Mouse (Mus musculus): ENCODE measurements around the gene Ubash3b. TPM values are rescaled to one million over a fixed set of nuclear protein-coding genes. Genes with fewer than 3 reads are reported as not detected.

Gene Ubash3b
- polyA plus RNA-seq, 1 experiment from 2014 or later = 10.5 TPM

- no peaks in the 10 kb centered on the region for H3K9me3 ChIP-seq (ENCODE audit: control insufficient read depth, low read length)
- WGBS = 61% methylated on average over 6 of the region's 6 CpGs
- H3K27me3 ChIP-seq (replicated peaks; ENCODE audit: control insufficient read depth, insufficient read depth, low read length) = no peaks in the 10 kb centered on the region
- H3K27ac ChIP-seq (replicated peaks; ENCODE audit: low read depth, low read length) = peak overlapping the region; percentile 4; the same call in 1 of the 2 replicates
- H3K4me2 ChIP-seq (ENCODE audit: low read depth, low read length) = no peak overlapping the region
- no peak overlapping the region for H3K4me3 ChIP-seq (ENCODE audit: low read depth, low read length)
- no peaks in the 10 kb centered on the region for H3K36me3 ChIP-seq (ENCODE audit: control insufficient read depth, insufficient read depth, low read length)
- ATAC-seq (ENCODE audit: low read depth) (no peak), DNase-seq (ENCODE audit: low spot score) (no peak)
- H3K4me1 ChIP-seq (ENCODE audit: control insufficient read depth, insufficient read depth, low read length) = peaks cover 22% of the 10 kb centered on the region; the same call in 1 of the 2 replicates
- H3K9ac ChIP-seq (ENCODE audit: low read depth, low read length) = no peak overlapping the region
These were observed 39.7 kb downstream of the Ubash3b start for GRCm38 (mm10) chr9:41121701-41122354.

GRCm38 (mm10) chr9:41119958-41120357, 41.5 kb downstream of the Ubash3b start:
- WGBS = 73% methylated on average over 6 of the region's 6 CpGs
- Histone ChIP-seq H3K36me3 (ENCODE audit: control insufficient read depth, insufficient read depth, low read length) (no peaks in the 10 kb centered on the region), H3K27me3 (replicated peaks; ENCODE audit: control insufficient read depth, insufficient read depth, low read length) (no peaks in the 10 kb centered on the region), H3K4me2 (ENCODE audit: low read depth, low read length) (no peak overlapping the region), H3K4me1 (ENCODE audit: control insufficient read depth, insufficient read depth, low read length) (peaks cover 22% of the 10 kb centered on the region; the same call in 1 of the 2 replicates), H3K27ac (replicated peaks; ENCODE audit: low read depth, low read length) (no peak overlapping the region), H3K9me3 (ENCODE audit: control insufficient read depth, low read length) (no peaks in the 10 kb centered on the region), H3K9ac (ENCODE audit: low read depth, low read length) (no peak overlapping the region), H3K4me3 (ENCODE audit: low read depth, low read length) (no peak overlapping the region)
- ATAC-seq (ENCODE audit: low read depth) (no peak), DNase-seq (ENCODE audit: low spot score) (no peak)

GRCm38 (mm10) chr9:41118065-41118464, 43.4 kb downstream of the Ubash3b start:
- H3K9ac ChIP-seq (ENCODE audit: low read depth, low read length) = no peak overlapping the region
- peaks cover 18% of the 10 kb centered on the region; the same call in 1 of the 2 replicates for H3K4me1 ChIP-seq (ENCODE audit: control insufficient read depth, insufficient read depth, low read length)
- ATAC-seq (ENCODE audit: low read depth) (0 out of 2 replicates have a peak, but pooled peaks have one; percentile 30), DNase-seq (ENCODE audit: low spot score) (peak; percentile 26)
- 50% methylated on average over 7 of the region's 7 CpGs for WGBS
- no peaks in the 10 kb centered on the region for H3K27me3 ChIP-seq (replicated peaks; ENCODE audit: control insufficient read depth, insufficient read depth, low read length)
- H3K36me3 ChIP-seq (ENCODE audit: control insufficient read depth, insufficient read depth, low read length) = no peaks in the 10 kb centered on the region
- H3K27ac ChIP-seq (replicated peaks; ENCODE audit: low read depth, low read length) = no peak overlapping the region
- no peak overlapping the region for H3K4me3 ChIP-seq (ENCODE audit: low read depth, low read length)
- no peak overlapping the region for H3K4me2 ChIP-seq (ENCODE audit: low read depth, low read length)
- H3K9me3 ChIP-seq (ENCODE audit: control insufficient read depth, low read length) = no peaks in the 10 kb centered on the region

- no peak overlapping the region for H3K4me2 ChIP-seq (ENCODE audit: low read depth, low read length)
- no peak overlapping the region for H3K4me3 ChIP-seq (ENCODE audit: low read depth, low read length)
- peaks cover 7% of the 10 kb centered on the region; the same call in 1 of the 2 replicates for H3K4me1 ChIP-seq (ENCODE audit: control insufficient read depth, insufficient read depth, low read length)
- no peaks in the 10 kb centered on the region for H3K36me3 ChIP-seq (ENCODE audit: control insufficient read depth, insufficient read depth, low read length)
- H3K9me3 ChIP-seq (ENCODE audit: control insufficient read depth, low read length) = no peaks in the 10 kb centered on the region
- H3K27me3 ChIP-seq (replicated peaks; ENCODE audit: control insufficient read depth, insufficient read depth, low read length) = no peaks in the 10 kb centered on the region
- H3K27ac ChIP-seq (replicated peaks; ENCODE audit: low read depth, low read length) = no peak overlapping the region
- H3K9ac ChIP-seq (ENCODE audit: low read depth, low read length) = no peak overlapping the region
- 79% methylated on average over 12 of the region's 12 CpGs for WGBS
- DNase-seq (ENCODE audit: low spot score) = no peak
- no peak for ATAC-seq (ENCODE audit: low read depth)
These were observed 45.4 kb downstream of the Ubash3b start for GRCm38 (mm10) chr9:41116126-41116525.

- Histone ChIP-seq H3K4me2 (ENCODE audit: low read depth, low read length) (no peak overlapping the region), H3K9ac (ENCODE audit: low read depth, low read length) (no peak overlapping the region)
These were observed 47.1 kb downstream of the Ubash3b start for GRCm38 (mm10) chr9:41114367-41114766.

GRCm38 (mm10) chr9:41109749-41110148, 51.7 kb downstream of the Ubash3b start:
- ATAC-seq (ENCODE audit: low read depth) (no peak), DNase-seq (ENCODE audit: low spot score) (no peak)
- Histone ChIP-seq H3K9ac (ENCODE audit: low read depth, low read length) (no peak overlapping the region), H3K27me3 (replicated peaks; ENCODE audit: control insufficient read depth, insufficient read depth, low read length) (no peaks in the 10 kb centered on the region), H3K36me3 (ENCODE audit: control insufficient read depth, insufficient read depth, low read length) (no peaks in the 10 kb centered on the region), H3K27ac (replicated peaks; ENCODE audit: low read depth, low read length) (no peak overlapping the region), H3K9me3 (ENCODE audit: control insufficient read depth, low read length) (no peaks in the 10 kb centered on the region), H3K4me2 (ENCODE audit: low read depth, low read length) (no peak overlapping the region), H3K4me3 (ENCODE audit: low read depth, low read length) (no peak overlapping the region), H3K4me1 (ENCODE audit: control insufficient read depth, insufficient read depth, low read length) (peaks cover 22% of the 10 kb centered on the region)
- 86% methylated on average over 7 of the region's 7 CpGs for WGBS

More at GRCm38 (mm10) chr9:41114367-41114766, 47.1 kb downstream of the Ubash3b start:
- H3K27ac ChIP-seq (replicated peaks; ENCODE audit: low read depth, low read length) = no peak overlapping the region
- ATAC-seq (ENCODE audit: low read depth) (no peak), DNase-seq (ENCODE audit: low spot score) (no peak)
- H3K4me3 ChIP-seq (ENCODE audit: low read depth, low read length) = no peak overlapping the region
- WGBS = 92% methylated on average over 9 of the region's 9 CpGs
- H3K36me3 ChIP-seq (ENCODE audit: control insufficient read depth, insufficient read depth, low read length) = no peaks in the 10 kb centered on the region
- H3K9me3 ChIP-seq (ENCODE audit: control insufficient read depth, low read length) = no peaks in the 10 kb centered on the region
- peaks cover 7% of the 10 kb centered on the region; the same call in 1 of the 2 replicates for H3K4me1 ChIP-seq (ENCODE audit: control insufficient read depth, insufficient read depth, low read length)
- no peaks in the 10 kb centered on the region for H3K27me3 ChIP-seq (replicated peaks; ENCODE audit: control insufficient read depth, insufficient read depth, low read length)

GRCm38 (mm10) chr9:41108324-41109180, 52.9 kb downstream of the Ubash3b start:
- no peak overlapping the region for H3K4me2 ChIP-seq (ENCODE audit: low read depth, low read length)
- H3K9me3 ChIP-seq (ENCODE audit: control insufficient read depth, low read length) = no peaks in the 10 kb centered on the region
- DNase-seq (ENCODE audit: low spot score) (peak; percentile 90), ATAC-seq (ENCODE audit: low read depth) (peak; percentile 68; the same call in 1 of the 2 replicates)
- no peak overlapping the region for H3K4me3 ChIP-seq (ENCODE audit: low read depth, low read length)
- WGBS = 48% methylated on average over 14 of the region's 14 CpGs
- H3K9ac ChIP-seq (ENCODE audit: low read depth, low read length) = no peak overlapping the region
- H3K27ac ChIP-seq (replicated peaks; ENCODE audit: low read depth, low read length) = no peak overlapping the region
- no peaks in the 10 kb centered on the region for H3K36me3 ChIP-seq (ENCODE audit: control insufficient read depth, insufficient read depth, low read length)
- no peaks in the 10 kb centered on the region for H3K27me3 ChIP-seq (replicated peaks; ENCODE audit: control insufficient read depth, insufficient read depth, low read length)
- peaks cover 22% of the 10 kb centered on the region for H3K4me1 ChIP-seq (ENCODE audit: control insufficient read depth, insufficient read depth, low read length)

- Histone ChIP-seq H3K36me3 (ENCODE audit: control insufficient read depth, insufficient read depth, low read length) (no peaks in the 10 kb centered on the region), H3K9ac (ENCODE audit: low read depth, low read length) (no peak overlapping the region), H3K9me3 (ENCODE audit: control insufficient read depth, low read length) (no peaks in the 10 kb centered on the region), H3K27me3 (replicated peaks; ENCODE audit: control insufficient read depth, insufficient read depth, low read length) (no peaks in the 10 kb centered on the region), H3K4me2 (ENCODE audit: low read depth, low read length) (no peak overlapping the region), H3K4me3 (ENCODE audit: low read depth, low read length) (no peak overlapping the region), H3K27ac (replicated peaks; ENCODE audit: low read depth, low read length) (no peak overlapping the region), H3K4me1 (ENCODE audit: control insufficient read depth, insufficient read depth, low read length) (peaks cover 31% of the 10 kb centered on the region)
- DNase-seq (ENCODE audit: low spot score) = no peak
- ATAC-seq (ENCODE audit: low read depth) = peak; percentile 21; the same call in 1 of the 2 replicates
- WGBS = 62% methylated on average over 7 of the region's 7 CpGs
These were observed 56.3 kb downstream of the Ubash3b start for GRCm38 (mm10) chr9:41105201-41105643.
